Mouse (Mus musculus) myocyte (in vitro differentiated cells): ENCODE data around the gene Abhd12. TPM values are rescaled to one million over a fixed set of nuclear protein-coding genes. Genes with fewer than 3 reads are reported as not detected.

ENCODE experiments used
- H3K27me3 ChIP-seq: one replicate; pipeline ENCODE4 v1.6.1; 2011; ENCODE audit not compliant: control insufficient read depth, insufficient read depth, insufficient read length
- H3K36me3 ChIP-seq: one replicate; pipeline ENCODE4 v1.6.1; 2011; ENCODE audit not compliant: control insufficient read depth, insufficient read depth
- H3K4me2 ChIP-seq: one replicate; pipeline ENCODE4 v1.6.1; 2011; ENCODE audit warnings: low read depth, control low read depth
- H3K4me3 ChIP-seq: one replicate; pipeline ENCODE4 v1.5.1; 2011; ENCODE audit warnings: mild to moderate bottlenecking, control low read depth, moderate library complexity
- H3K79me2 ChIP-seq: one replicate; pipeline ENCODE4 v1.6.1; 2011; ENCODE audit not compliant: control insufficient read depth, insufficient read depth
- H3ac ChIP-seq: one replicate; pipeline ENCODE4 v1.6.1; 2011; ENCODE audit not compliant: control insufficient read depth, insufficient read length
- CEBPB ChIP-seq: IDR thresholded peaks from 2 replicates; pipeline ENCODE4 v1.6.1; 2011; ENCODE audit warnings: mild to moderate bottlenecking, moderate library complexity; ENCODE audit not compliant: poor library complexity, insufficient read depth, severe bottlenecking
- E2F4 ChIP-seq: IDR thresholded peaks from one replicate; pipeline ENCODE4 v1.6.1; 2011; ENCODE audit warnings: mild to moderate bottlenecking, control low read depth, moderate library complexity; ENCODE audit not compliant: insufficient read depth
- MAX ChIP-seq: IDR thresholded peaks from one replicate; pipeline ENCODE4 v1.6.1; 2011; ENCODE audit warnings: low read depth, mild to moderate bottlenecking, control low read depth
- MYOD1 ChIP-seq, 3 experiments: IDR thresholded peaks; one replicate each; pipeline ENCODE4 v1.6.1; 2011; ENCODE audit warnings: control low read depth in 2 of 3, low read depth in 2 of 3, mild to moderate bottlenecking in 2 of 3, moderate library complexity in 1 of 3; ENCODE audit not compliant: insufficient read length in 2 of 3, control insufficient read depth in 1 of 3
- MYOG ChIP-seq, 3 experiments: IDR thresholded peaks; one replicate each; pipeline ENCODE4 v1.6.1; 2011; ENCODE audit warnings: control low read depth in 2 of 3, low read depth in 2 of 3, mild to moderate bottlenecking in 2 of 3; ENCODE audit not compliant: insufficient read length in 2 of 3, control insufficient read depth in 1 of 3, insufficient read depth in 1 of 3
- POLR2A ChIP-seq: IDR thresholded peaks from one replicate; pipeline ENCODE4 v1.6.1; 2011; ENCODE audit warnings: low read depth, mild to moderate bottlenecking, control low read depth, moderate library complexity; ENCODE audit not compliant: insufficient read length
- POLR2AphosphoS2 ChIP-seq: IDR thresholded peaks from one replicate; pipeline ENCODE4 v1.6.1; 2011; ENCODE audit warnings: low read depth, control low read depth; ENCODE audit not compliant: insufficient read length
- REST ChIP-seq: IDR thresholded peaks from one replicate; pipeline ENCODE4 v1.6.1; 2011; ENCODE audit warnings: mild to moderate bottlenecking, control low read depth, moderate library complexity; ENCODE audit not compliant: insufficient read depth, insufficient read length
- SRF ChIP-seq: IDR thresholded peaks from one replicate; pipeline ENCODE4 v1.6.1; 2011; ENCODE audit warnings: low read depth; ENCODE audit not compliant: control insufficient read depth, insufficient read length
- TCF12 ChIP-seq: IDR thresholded peaks from one replicate; pipeline ENCODE4 v1.6.1; 2011; ENCODE audit warnings: mild to moderate bottlenecking, control low read depth; ENCODE audit not compliant: poor library complexity, insufficient read depth, severe bottlenecking
- TCF3 ChIP-seq: IDR thresholded peaks from one replicate; pipeline ENCODE4 v1.6.1; 2011; ENCODE audit warnings: low read depth, control low read depth; ENCODE audit not compliant: insufficient read length
- USF1 ChIP-seq: IDR thresholded peaks from one replicate; pipeline ENCODE4 v1.6.1; 2011; ENCODE audit warnings: low read depth, mild to moderate bottlenecking, control low read depth, moderate library complexity
- polyA plus RNA-seq: library from polyadenylated mRNA; unstranded; fragments of >200 nt; fragmentation: generic; extraction: Trizol; gene quantifications from one replicate; pipeline ENCODE4 v1.2.1, GENCODE M21; 2012; ENCODE audit warnings: missing spikeins

Gene Abhd12
- polyA plus RNA-seq, 1 experiment = 50.7 TPM

- Histone ChIP-seq H3K27me3 (no peaks in the 10 kb centered on the region), H3K79me2 (no peaks in the 10 kb centered on the region), H3K4me2 (no peak overlapping the region), H3K4me3 (no peak overlapping the region), H3K36me3 (no peaks in the 10 kb centered on the region), H3ac (no peak overlapping the region)
- no peak for TF ChIP-seq REST
Observed at GRCm38 (mm10) chr2:150869446-150869845, 35.1 kb downstream of the Abhd12 start.

GRCm38 (mm10) chr2:150867021-150867420 is 37.5 kb downstream of the Abhd12 start:
- no peaks in the 10 kb centered on the region for H3K36me3 ChIP-seq
- no peak overlapping the region for H3K4me2 ChIP-seq
- no peaks in the 10 kb centered on the region for H3K27me3 ChIP-seq
- H3K4me3 ChIP-seq = no peak overlapping the region
- H3K79me2 ChIP-seq = no peaks in the 10 kb centered on the region
- TF ChIP-seq REST = no peak
- no peak for TF ChIP-seq MYOG (IDR thresholded peaks at IDR 0.05; ENCODE audit: control insufficient read depth in 1 of 3, insufficient read depth in 1 of 3, insufficient read length in 2 of 3, low read depth in 2 of 3)
- no peak for TF ChIP-seq POLR2AphosphoS2
- no peak for TF ChIP-seq TCF12
- H3ac ChIP-seq = no peak overlapping the region

DNA sequence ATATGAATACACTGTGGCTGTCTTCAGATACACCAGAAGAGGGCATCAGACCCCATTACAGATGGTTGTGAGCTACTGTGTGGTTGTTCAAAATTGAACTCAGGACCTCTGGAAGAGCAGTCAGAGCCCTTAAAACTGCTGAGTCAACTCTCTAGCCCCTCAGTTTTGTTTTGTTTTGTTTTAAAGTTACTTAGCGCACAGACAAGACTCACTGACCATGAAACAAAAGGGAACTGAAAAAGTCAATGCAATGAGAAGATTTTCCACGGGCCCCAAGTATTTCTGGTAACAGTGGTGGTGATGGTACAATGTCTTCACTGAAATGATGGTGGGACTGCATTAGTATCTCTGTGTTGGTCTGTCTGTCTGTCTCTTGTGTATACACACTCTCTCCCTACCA is 43.4 kb downstream of the Abhd12 start:
- Histone ChIP-seq H3ac (no peak overlapping the region), H3K4me2 (no peak overlapping the region), H3K36me3 (no peaks in the 10 kb centered on the region), H3K4me3 (no peak overlapping the region), H3K27me3 (no peaks in the 10 kb centered on the region), H3K79me2 (no peaks in the 10 kb centered on the region)
- TF ChIP-seq SRF (no peak), E2F4 (no peak), MYOG (IDR thresholded peaks at IDR 0.05; ENCODE audit: control insufficient read depth in 1 of 3, insufficient read depth in 1 of 3, insufficient read length in 2 of 3, low read depth in 2 of 3) (no peak), POLR2A (no peak), CEBPB (no peak), MAX (no peak), MYOD1 (IDR thresholded peaks at IDR 0.05; ENCODE audit: control insufficient read depth in 1 of 3, insufficient read length in 2 of 3, low read depth in 2 of 3) (no peak), TCF3 (no peak), USF1 (no peak), TCF12 (no peak), POLR2AphosphoS2 (no peak)

- Histone ChIP-seq H3K4me2 (no peak overlapping the region), H3K4me3 (no peak overlapping the region), H3K79me2 (no peaks in the 10 kb centered on the region), H3K27me3 (no peaks in the 10 kb centered on the region), H3K36me3 (no peaks in the 10 kb centered on the region), H3ac (no peak overlapping the region)
- TF ChIP-seq MYOG (IDR thresholded peaks at IDR 0.05; ENCODE audit: control insufficient read depth in 1 of 3, insufficient read depth in 1 of 3, insufficient read length in 2 of 3, low read depth in 2 of 3) = no peak
- TF ChIP-seq USF1 = no peak
- no peak for TF ChIP-seq TCF3
- TF ChIP-seq SRF = no peak
- no peak for TF ChIP-seq E2F4
- TF ChIP-seq POLR2AphosphoS2 = no peak
- TF ChIP-seq MYOD1 (IDR thresholded peaks at IDR 0.05; ENCODE audit: control insufficient read depth in 1 of 3, insufficient read length in 2 of 3, low read depth in 2 of 3) = no peak
- TF ChIP-seq REST = no peak
- no peak for TF ChIP-seq TCF12
- TF ChIP-seq MAX = no peak
- TF ChIP-seq POLR2A = no peak
Observed at GRCm38 (mm10) chr2:150859709-150860470, 44.7 kb downstream of the Abhd12 start.

DNA sequence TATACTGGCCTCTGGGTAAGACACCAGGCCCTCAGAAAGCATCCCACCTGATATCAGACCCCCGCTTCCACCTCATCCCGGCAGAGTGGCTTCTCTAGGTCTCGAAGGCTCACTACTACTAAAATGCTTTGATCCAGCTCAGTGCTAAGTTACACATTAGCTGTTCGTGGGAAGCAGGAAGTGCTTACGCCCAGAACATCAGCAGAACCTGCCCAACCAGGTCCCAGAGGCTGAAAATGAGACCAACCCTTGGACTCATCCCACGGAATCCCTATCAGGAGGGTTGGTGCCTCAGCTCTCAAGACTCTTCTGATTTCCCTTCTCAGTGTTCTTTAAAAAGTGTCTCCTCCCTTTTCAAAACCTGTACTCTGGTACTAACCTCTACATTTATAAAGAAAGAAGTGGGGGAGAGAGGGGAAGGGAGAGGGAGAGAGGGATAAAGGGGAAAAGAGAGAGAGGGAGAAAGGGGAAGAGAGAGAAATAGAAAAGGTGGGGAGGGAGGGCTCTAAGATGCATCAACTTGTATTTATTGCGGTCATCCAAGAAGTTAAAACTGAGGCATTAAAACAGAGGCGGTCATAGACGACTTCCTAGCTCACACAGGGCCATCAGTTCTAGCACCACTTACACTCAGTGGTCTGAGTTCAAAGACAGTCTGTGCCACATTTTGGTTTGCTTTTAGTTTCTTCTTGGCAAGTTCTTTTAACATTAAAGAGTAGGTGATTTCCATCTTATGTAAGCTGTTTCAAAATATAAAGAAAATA is 45.6 kb downstream of the Abhd12 start:
- Histone ChIP-seq H3K79me2 (no peaks in the 10 kb centered on the region), H3K4me3 (no peak overlapping the region), H3K36me3 (no peaks in the 10 kb centered on the region), H3ac (no peak overlapping the region), H3K27me3 (no peaks in the 10 kb centered on the region), H3K4me2 (no peak overlapping the region)
- TF ChIP-seq POLR2AphosphoS2 (no peak), MAX (no peak)
